Mouse (Mus musculus) MEL (cell line): ENCODE measurements around the gene Btg1. TPM values are rescaled to one million over a fixed set of nuclear protein-coding genes. Genes with fewer than 3 reads are reported as not detected.

Experiments
- DNase-seq: peaks from one replicate; pipeline ENCODE4 v3.0.0; 2011; ENCODE audit warnings: low read depth, low spot score
- H3K27ac ChIP-seq: 2 replicates; pipeline ENCODE4 v1.5.1; 2012; ENCODE audit warnings: low read depth, mild to moderate bottlenecking, control low read depth, low read length, moderate library complexity; ENCODE audit not compliant: control insufficient read depth
- H3K27me3 ChIP-seq, 2 experiments: fragments of 150-350 bp in 1 of 2; sonication (generic) in 1 of 2; 2 replicates each; pipeline ENCODE4 v1.6.1; 2012; ENCODE audit warnings: low read length in 2 of 2, mild to moderate bottlenecking in 2 of 2, improper control_type of control experiment in 1 of 2, moderate library complexity in 1 of 2; ENCODE audit not compliant: insufficient read depth in 2 of 2, control insufficient read depth in 1 of 2
- H3K36me3 ChIP-seq, 2 experiments: 2 replicates each; pipeline ENCODE4 v1.6.1; 2012 to 2014; ENCODE audit warnings: low read length in 2 of 2, improper control_type of control experiment in 1 of 2, inconsistent platforms in 1 of 2, mild to moderate bottlenecking in 1 of 2; ENCODE audit not compliant: insufficient read depth in 2 of 2, control insufficient read depth in 1 of 2
- H3K4me1 ChIP-seq, 2 experiments: fragments of 150-350 bp in 1 of 2; sonication (generic) in 1 of 2; 2 replicates each; pipeline ENCODE4 v1.6.1; 2012; ENCODE audit warnings: low read length in 2 of 2, improper control_type of control experiment in 1 of 2, mild to moderate bottlenecking in 1 of 2; ENCODE audit not compliant: insufficient read depth in 2 of 2, control insufficient read depth in 1 of 2
- H3K4me3 ChIP-seq, 2 experiments: fragments of 150-350 bp in 1 of 2; sonication (generic) in 1 of 2; 2 replicates each; pipeline ENCODE4 v1.5.1; 2012; ENCODE audit warnings: low read depth in 2 of 2, low read length in 2 of 2, mild to moderate bottlenecking in 2 of 2, moderate library complexity in 2 of 2, control low read depth in 1 of 2, improper control_type of control experiment in 1 of 2; ENCODE audit not compliant: control insufficient read depth in 1 of 2, insufficient read depth in 1 of 2
- H3K79me2 ChIP-seq: 2 replicates; pipeline ENCODE4 v1.6.1; 2012; ENCODE audit warnings: mild to moderate bottlenecking, low read length, moderate library complexity; ENCODE audit not compliant: control insufficient read depth, poor library complexity, insufficient read depth
- H3K9ac ChIP-seq: 2 replicates; pipeline ENCODE4 v1.6.1; 2012; ENCODE audit warnings: low read depth, mild to moderate bottlenecking, control low read depth, low read length, moderate library complexity; ENCODE audit not compliant: control insufficient read depth, poor library complexity, severe bottlenecking
- H3K9me3 ChIP-seq: fragments of 150-350 bp; sonication (generic); replicated peaks from 2 replicates; pipeline ENCODE4 v1.6.1; 2012; ENCODE audit warnings: mild to moderate bottlenecking, low read length, improper control_type of control experiment, moderate library complexity; ENCODE audit not compliant: insufficient read depth
- CHD1 ChIP-seq: IDR thresholded peaks from 2 replicates; pipeline ENCODE4 v1.6.1; 2012; ENCODE audit warnings: low read depth, mild to moderate bottlenecking, inconsistent platforms, low read length, improper control_type of control experiment
- CTCF ChIP-seq, 3 experiments: IDR thresholded peaks in 2 of 3; conservative IDR thresholded peaks in 1 of 3; 2 replicates each; pipeline ENCODE4 v1.5.1; 2011 to 2012; ENCODE audit warnings: low read length in 3 of 3, low read depth in 2 of 3, mild to moderate bottlenecking in 2 of 3, improper control_type of control experiment in 1 of 3, inconsistent platforms in 1 of 3, mixed read lengths in 1 of 3, moderate library complexity in 1 of 3; ENCODE audit not compliant: control insufficient read depth in 1 of 3, insufficient read depth in 1 of 3, poor library complexity in 1 of 3, severe bottlenecking in 1 of 3
- E2F4 ChIP-seq: IDR thresholded peaks from 2 replicates; pipeline ENCODE4 v1.6.1; 2011; ENCODE audit warnings: low read depth, low read length, improper control_type of control experiment, borderline replicate concordance
- EP300 ChIP-seq, 2 experiments: IDR thresholded peaks; 2 replicates each; pipeline ENCODE4 v1.6.1; 2011; ENCODE audit warnings: improper control_type of control experiment in 2 of 2, low read length in 2 of 2, low read depth in 1 of 2, mild to moderate bottlenecking in 1 of 2
- ETS1 ChIP-seq: IDR thresholded peaks from 2 replicates; pipeline ENCODE4 v1.6.1; 2012; ENCODE audit warnings: low read depth, mild to moderate bottlenecking, inconsistent platforms, low read length, improper control_type of control experiment, moderate library complexity
- GATA1 ChIP-seq: IDR thresholded peaks from 2 replicates; pipeline ENCODE4 v1.6.1; 2011; ENCODE audit warnings: low read depth, low read length, improper control_type of control experiment
- KAT2A ChIP-seq: conservative IDR thresholded peaks from 2 replicates; pipeline ENCODE4 v1.6.1; 2012; ENCODE audit warnings: low read depth, low read length, improper control_type of control experiment, inconsistent platforms
- MXI1 ChIP-seq: IDR thresholded peaks from 2 replicates; pipeline ENCODE4 v1.6.1; 2011; ENCODE audit warnings: mild to moderate bottlenecking, low read depth, low read length, improper control_type of control experiment
- POLR2AphosphoS2 ChIP-seq: IDR thresholded peaks from 2 replicates; pipeline ENCODE4 v1.6.1; 2011; ENCODE audit warnings: low read length, improper control_type of control experiment
- RCOR1 ChIP-seq: IDR thresholded peaks from 2 replicates; pipeline ENCODE4 v1.6.1; 2012; ENCODE audit warnings: low read depth, mild to moderate bottlenecking, inconsistent platforms, low read length, improper control_type of control experiment
- SMC3 ChIP-seq: IDR thresholded peaks from 2 replicates; pipeline ENCODE4 v1.6.1; 2011; ENCODE audit warnings: low read depth, low read length, improper control_type of control experiment
- TBP ChIP-seq: IDR thresholded peaks from 2 replicates; pipeline ENCODE4 v1.8.0; 2011; ENCODE audit warnings: low read depth, low read length, improper control_type of control experiment
- TCF12 ChIP-seq: IDR thresholded peaks from 2 replicates; pipeline ENCODE4 v1.6.1; 2014; ENCODE audit warnings: low read depth, mild to moderate bottlenecking, inconsistent platforms, low read length, improper control_type of control experiment, moderate library complexity
- ZKSCAN1 ChIP-seq: IDR thresholded peaks from 2 replicates; pipeline ENCODE4 v1.6.1; 2012; ENCODE audit warnings: low read depth, mild to moderate bottlenecking, inconsistent platforms, low read length, improper control_type of control experiment, moderate library complexity
- polyA plus RNA-seq, 2 experiments: library from polyadenylated mRNA; stranded (reverse) in 1 of 2; unstranded in 1 of 2; fragments of >175 nt in 1 of 2; fragments of >200 nt in 1 of 2; gene quantifications; 2 replicates each; pipeline versions ENCODE4 v1.2.1 to v1.2.4; 2012; ENCODE audit warnings: low replicate concordance in 2 of 2, low read depth in 1 of 2; ENCODE audit not compliant: insufficient read length in 2 of 2, insufficient read depth in 1 of 2, missing spikeins in 1 of 2
- total RNA-seq: library from RNA; depleted of rRNA; stranded (reverse); fragments of 300-350 nt; gene quantifications from 2 replicates; pipeline ENCODE4 v1.2.3, GENCODE M21; 2012

Btg1 gene
- total and polyA plus RNA-seq, 3 experiments = 2.0 to 4.8 TPM; not detected in 1

- no peaks in the 10 kb centered on the region for H3K27me3 ChIP-seq
- DNase-seq = no peak
Observed at GRCm38 (mm10) chr10:96663739-96664430, 47.1 kb downstream of the Btg1 start.

More at GRCm38 (mm10) chr10:96663739-96664430, 47.1 kb downstream of the Btg1 start:
- H3K27ac ChIP-seq = no peak overlapping the region
- H3K4me3 ChIP-seq = no peak overlapping the region
- H3K79me2 ChIP-seq = no peaks in the 10 kb centered on the region
- H3K9me3 ChIP-seq = no peaks in the 10 kb centered on the region
- TF ChIP-seq MXI1 (no peak), RCOR1 (no peak), ETS1 (no peak), POLR2AphosphoS2 (no peak), TBP (no peak), ZKSCAN1 (no peak), CTCF (IDR thresholded peaks at IDR 0.05 in 2 of 3, conservative IDR thresholded peaks at IDR 0.05 in 1 of 3; ENCODE audit: control insufficient read depth in 1 of 3, insufficient read depth in 1 of 3, low read depth in 2 of 3, low read length in 3 of 3, poor library complexity in 1 of 3, severe bottlenecking in 1 of 3) (no peak), E2F4 (no peak), CHD1 (no peak), SMC3 (no peak), KAT2A (no peak), TCF12 (no peak), EP300 (IDR thresholded peaks at IDR 0.05; ENCODE audit: low read depth in 1 of 2, low read length in 2 of 2) (no peak), GATA1 (no peak)
- H3K9ac ChIP-seq = no peak overlapping the region
- H3K36me3 ChIP-seq = no peaks in the 10 kb centered on the region
- H3K4me1 ChIP-seq = no peaks in the 10 kb centered on the region
